Mouse (Mus musculus): Measurements from ENCODE around the gene Socs4.

DNA sequence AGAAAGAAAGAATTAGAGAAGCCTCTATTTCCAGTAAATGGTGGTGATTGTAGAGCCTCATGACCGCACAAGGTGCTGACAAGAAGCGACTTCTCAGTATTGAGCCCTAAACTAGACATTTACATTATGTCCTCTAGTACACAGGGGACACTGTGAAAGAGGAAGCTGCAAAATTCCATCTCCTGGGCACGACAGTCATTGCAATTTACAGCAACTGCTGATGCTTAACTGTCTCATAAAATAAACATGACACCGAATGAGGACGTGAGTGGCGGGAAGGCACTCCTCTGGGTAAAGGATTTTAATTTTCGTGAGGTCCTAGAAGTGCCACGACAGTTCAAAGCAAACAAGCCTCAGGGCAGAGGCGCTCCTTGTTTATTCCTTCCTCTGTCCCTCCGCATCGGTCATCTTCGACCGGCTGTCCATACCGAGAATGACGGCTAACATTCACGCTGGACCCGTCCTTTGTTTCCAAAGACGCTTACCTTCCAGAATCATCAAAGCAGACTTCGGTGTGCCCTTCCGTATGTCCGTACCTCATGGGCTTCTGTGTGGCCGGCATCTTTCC lies 611 bp upstream of the Socs4 start:
- TF ChIP-seq CTCF (conservative IDR thresholded peaks at IDR 0.05; ENCODE audit: low read length) (no peak), POU5F1 (IDR thresholded peaks at IDR 0.05; ENCODE audit: borderline replicate concordance, low read length) (no peak), NANOG (IDR thresholded peaks at IDR 0.05; ENCODE audit: borderline replicate concordance, low read length) (no peak)
